31 mouse cellular contexts compared by ENCODE assay signal in the genomic region with DNA sequence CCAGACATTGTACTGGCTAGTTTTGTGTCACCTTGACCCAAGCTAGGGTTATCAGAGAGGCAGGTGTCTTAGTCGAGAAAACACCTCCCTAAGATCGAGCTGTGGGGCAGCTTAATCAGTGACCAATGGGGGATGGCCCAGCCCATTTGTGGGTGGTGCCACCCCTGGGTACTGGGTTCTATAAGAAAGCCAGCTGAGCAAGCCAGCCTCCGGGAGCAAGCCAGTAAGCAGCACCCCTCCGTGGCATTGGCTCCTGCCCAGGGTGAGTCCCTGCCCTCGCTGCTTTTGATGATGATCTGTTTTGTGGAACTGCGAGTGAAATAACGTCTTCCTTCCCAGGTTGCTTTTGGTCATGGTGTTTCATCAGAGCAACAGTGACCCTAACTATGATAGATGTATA.
"Had no signal": no experiment of that assay in that cellular context is flagged by ENCODE, and none has a peak within 500 bp of the region (broad histone marks: within the 10 kb centered on the region; RNA-seq: fewer than 3 reads in every experiment).

No protein-coding gene starts in this region.

- H3K9me3 ChIP-seq: limb, embryonic 10.5 days; limb, embryonic 12.5 days; limb, embryonic 13.5 days; limb, embryonic 15.5 days; liver, embryonic 12.5 days; liver, embryonic 13.5 days; liver, embryonic 15.5 days; lung, embryonic 15.5 days; megakaryocyte, embryonic 14.5 days; midbrain, embryonic 10.5 days; midbrain, embryonic 12.5 days; midbrain, embryonic 13.5 days; midbrain, embryonic 15.5 days; neural tube, embryonic 12.5 days; neural tube, embryonic 13.5 days had no signal

- H3K36me3 ChIP-seq: limb, embryonic 10.5 days; limb, embryonic 12.5 days; limb, embryonic 13.5 days; limb, embryonic 15.5 days; liver, embryonic 12.5 days; liver, embryonic 13.5 days; liver, embryonic 15.5 days; lung, embryonic 15.5 days; midbrain, embryonic 10.5 days; midbrain, embryonic 12.5 days; midbrain, embryonic 13.5 days; midbrain, embryonic 15.5 days; neural tube, embryonic 12.5 days; neural tube, embryonic 13.5 days had no signal

- ATAC-seq: liver, embryonic 12.5 days; liver, postnatal 0 days; lung, postnatal 0 days; midbrain, embryonic 13.5 days; midbrain, embryonic 15.5 days; midbrain, embryonic 16.5 days had no signal

- DNase-seq: left cerebral cortex, postnatal 4 days; liver; liver, embryonic 13.5 days; liver, postnatal 0 days; lung, adult 18-20 months; lung, adult 2 months; lung, embryonic 14.5 days; lung, postnatal 10 days; lung, postnatal 14 days; lung, postnatal 36 days; midbrain, embryonic 14.5 days had no signal

- H3K4me2 ChIP-seq: limb, embryonic 12.5 days; limb, embryonic 13.5 days; limb, embryonic 15.5 days; liver, embryonic 12.5 days; liver, embryonic 13.5 days; liver, embryonic 15.5 days; lung, embryonic 14.5 days; lung, embryonic 15.5 days; midbrain, embryonic 11.5 days; midbrain, embryonic 12.5 days; midbrain, embryonic 13.5 days; midbrain, embryonic 15.5 days; neural tube, embryonic 12.5 days; neural tube, embryonic 13.5 days had no signal

- H3K4me3 ChIP-seq: limb, embryonic 10.5 days; limb, embryonic 12.5 days; limb, embryonic 13.5 days; limb, embryonic 15.5 days; liver, embryonic 12.5 days; liver, embryonic 13.5 days; liver, embryonic 15.5 days; lung, embryonic 15.5 days; megakaryocyte, embryonic 14.5 days; midbrain, embryonic 10.5 days; midbrain, embryonic 12.5 days; midbrain, embryonic 13.5 days; midbrain, embryonic 15.5 days; myocyte; neural tube, embryonic 12.5 days; neural tube, embryonic 13.5 days had no signal

- H3K27me3 ChIP-seq: limb, embryonic 12.5 days; limb, embryonic 13.5 days; limb, embryonic 15.5 days; liver, embryonic 13.5 days; lung, embryonic 15.5 days; midbrain, embryonic 12.5 days; midbrain, embryonic 13.5 days; midbrain, embryonic 15.5 days; neural tube, embryonic 12.5 days; neural tube, embryonic 13.5 days had no signal

- H3K4me1 ChIP-seq: midbrain, embryonic 10.5 days; midbrain, embryonic 12.5 days; midbrain, embryonic 13.5 days; neural tube, embryonic 12.5 days had no signal

- H3K27ac ChIP-seq: limb, embryonic 10.5 days; limb, embryonic 12.5 days; limb, embryonic 13.5 days; limb, embryonic 15.5 days; liver, embryonic 12.5 days; liver, embryonic 13.5 days; liver, embryonic 14.5 days; liver, embryonic 15.5 days; lung, embryonic 15.5 days; macrophage; midbrain, embryonic 10.5 days; midbrain, embryonic 12.5 days; midbrain, embryonic 13.5 days; midbrain, embryonic 15.5 days; neural tube, embryonic 12.5 days; neural tube, embryonic 13.5 days had no signal

- H3K9ac ChIP-seq: limb, embryonic 12.5 days; limb, embryonic 13.5 days; limb, embryonic 15.5 days; liver, embryonic 12.5 days; liver, embryonic 13.5 days; liver, embryonic 14.5 days; liver, embryonic 15.5 days; liver, postnatal 0 days; lung, embryonic 14.5 days; lung, embryonic 15.5 days; midbrain, embryonic 12.5 days; midbrain, embryonic 13.5 days; midbrain, embryonic 15.5 days; neural tube, embryonic 12.5 days; neural tube, embryonic 13.5 days had no signal
